Mouse (Mus musculus): ENCODE measurements at regions not wholly inside any gene's neighbourhood (a gene's known extent, or its start where the extent isn't known, plus 50 kb on each side); places are given as distances from the start of the nearest gene placed in this dataset.
A peak's percentile ranks its signal among the peaks of the same experiment; 100 is the strongest.

DNA sequence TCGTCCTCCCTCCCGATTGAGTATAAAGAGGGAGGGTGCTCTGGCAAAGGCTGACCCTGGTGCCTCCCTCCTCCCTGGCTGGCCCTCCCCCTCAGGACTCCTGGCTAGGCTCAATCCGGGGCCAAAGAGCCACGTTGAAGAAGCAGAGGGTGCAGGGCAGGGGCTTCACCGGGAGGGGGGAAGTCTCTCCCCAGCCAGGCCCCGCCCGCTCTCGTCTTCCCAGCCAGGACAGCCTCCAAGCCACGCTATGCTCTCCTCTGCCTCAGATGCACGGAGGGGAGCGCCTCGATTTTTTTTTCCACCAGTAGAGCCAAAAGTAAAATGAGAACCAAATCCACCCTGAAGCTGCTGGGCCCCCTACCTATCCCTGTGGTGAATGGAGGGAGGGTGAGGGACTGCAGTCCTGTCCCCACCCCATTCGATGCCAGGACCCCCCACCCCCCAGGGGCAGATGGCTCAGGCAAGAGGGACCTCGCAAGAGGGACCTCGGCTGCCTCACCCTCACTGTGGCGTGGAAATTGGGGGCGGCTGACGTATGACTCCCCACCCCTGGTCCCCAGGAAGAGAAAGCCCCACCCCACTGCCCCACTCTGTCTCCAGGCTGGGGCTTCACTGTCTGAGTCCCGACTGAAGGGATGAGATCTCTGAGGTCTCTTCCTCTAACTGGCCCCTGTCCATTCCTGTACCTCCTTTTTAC is 53.2 kb upstream of the Col1a1 start:
- H3K27ac ChIP-seq (ENCODE audit: insufficient read depth, low read length), result no peak overlapping the region
- no peaks in the 10 kb centered on the region for H3K4me1 ChIP-seq (ENCODE audit: control insufficient read depth, insufficient read depth, low read length)
- no peak overlapping the region for H3K9ac ChIP-seq (ENCODE audit: low read depth, poor library complexity, severe bottlenecking)
- no peaks in the 10 kb centered on the region for H3K9me3 ChIP-seq (replicated peaks; ENCODE audit: control insufficient read depth, insufficient read depth, low read length, poor library complexity, severe bottlenecking)
- TF ChIP-seq CTCF (IDR thresholded peaks at IDR 0.05; ENCODE audit: low read depth, low read length) (no peak), POLR2A (IDR thresholded peaks at IDR 0.05; ENCODE audit: insufficient read depth, low read length) (no peak), EP300 (IDR thresholded peaks at IDR 0.05; ENCODE audit: insufficient read depth, low read depth, low read length) (no peak)
- H3K27me3 ChIP-seq (ENCODE audit: control insufficient read depth, insufficient read depth, low read length, poor library complexity, severe bottlenecking), result 0 out of 2 replicates have a peak, but pooled peaks cover 1% of the 10 kb centered on the region
- no peak overlapping the region for H3K4me3 ChIP-seq (ENCODE audit: low read depth, low read length)
- H3K36me3 ChIP-seq (ENCODE audit: control insufficient read depth, insufficient read depth, low read length, poor library complexity, severe bottlenecking), result no peaks in the 10 kb centered on the region

DNA sequence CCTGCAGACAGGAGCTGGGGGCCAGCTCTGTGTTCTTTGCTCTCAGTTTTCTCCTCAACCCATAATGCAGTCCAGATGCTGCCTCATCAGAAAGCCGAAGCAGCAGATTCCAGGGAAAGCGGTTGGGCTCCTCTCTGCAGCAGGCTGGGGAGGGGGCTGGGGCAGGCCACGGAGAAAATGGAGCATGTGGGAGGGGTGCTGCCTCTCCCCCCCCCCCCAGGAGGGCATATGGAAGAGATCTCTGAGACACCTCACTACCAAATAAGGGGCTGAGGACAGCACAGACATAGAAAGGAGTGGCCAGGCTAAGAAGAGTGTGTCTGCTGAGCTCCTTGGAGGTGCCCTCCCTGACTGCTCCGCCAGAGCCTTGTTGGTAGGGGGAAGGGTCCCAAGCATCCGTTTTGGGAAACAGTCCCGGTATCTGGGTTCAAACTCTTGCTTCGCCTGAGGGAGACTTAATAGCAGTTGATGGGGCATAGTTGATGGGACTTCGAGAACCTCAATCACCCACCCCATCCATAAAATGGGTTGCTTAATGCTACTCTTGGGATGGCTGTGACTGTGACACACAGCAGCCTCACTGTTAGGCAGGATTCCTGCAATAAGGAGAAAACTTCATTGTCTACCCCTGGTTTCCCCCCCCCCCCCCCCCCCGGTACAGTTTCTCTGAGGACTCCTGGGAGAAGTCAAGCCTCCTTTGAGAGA is 53.9 kb upstream of the Col1a1 start:
- Histone ChIP-seq H3K27me3 (ENCODE audit: control insufficient read depth, insufficient read depth, low read length, poor library complexity, severe bottlenecking) (0 out of 2 replicates have a peak, but pooled peaks cover 1% of the 10 kb centered on the region), H3K4me3 (ENCODE audit: low read depth, low read length) (no peak overlapping the region), H3K9ac (ENCODE audit: low read depth, poor library complexity, severe bottlenecking) (no peak overlapping the region), H3K9me3 (replicated peaks; ENCODE audit: control insufficient read depth, insufficient read depth, low read length, poor library complexity, severe bottlenecking) (no peaks in the 10 kb centered on the region), H3K27ac (ENCODE audit: insufficient read depth, low read length) (no peak overlapping the region), H3K4me1 (ENCODE audit: control insufficient read depth, insufficient read depth, low read length) (no peaks in the 10 kb centered on the region), H3K36me3 (ENCODE audit: control insufficient read depth, insufficient read depth, low read length, poor library complexity, severe bottlenecking) (no peaks in the 10 kb centered on the region)
- no peak for TF ChIP-seq CTCF (IDR thresholded peaks at IDR 0.05; ENCODE audit: low read depth, low read length)
- no peak for TF ChIP-seq EP300 (IDR thresholded peaks at IDR 0.05; ENCODE audit: insufficient read depth, low read depth, low read length)
- TF ChIP-seq POLR2A (IDR thresholded peaks at IDR 0.05; ENCODE audit: insufficient read depth, low read length), result no peak

DNA sequence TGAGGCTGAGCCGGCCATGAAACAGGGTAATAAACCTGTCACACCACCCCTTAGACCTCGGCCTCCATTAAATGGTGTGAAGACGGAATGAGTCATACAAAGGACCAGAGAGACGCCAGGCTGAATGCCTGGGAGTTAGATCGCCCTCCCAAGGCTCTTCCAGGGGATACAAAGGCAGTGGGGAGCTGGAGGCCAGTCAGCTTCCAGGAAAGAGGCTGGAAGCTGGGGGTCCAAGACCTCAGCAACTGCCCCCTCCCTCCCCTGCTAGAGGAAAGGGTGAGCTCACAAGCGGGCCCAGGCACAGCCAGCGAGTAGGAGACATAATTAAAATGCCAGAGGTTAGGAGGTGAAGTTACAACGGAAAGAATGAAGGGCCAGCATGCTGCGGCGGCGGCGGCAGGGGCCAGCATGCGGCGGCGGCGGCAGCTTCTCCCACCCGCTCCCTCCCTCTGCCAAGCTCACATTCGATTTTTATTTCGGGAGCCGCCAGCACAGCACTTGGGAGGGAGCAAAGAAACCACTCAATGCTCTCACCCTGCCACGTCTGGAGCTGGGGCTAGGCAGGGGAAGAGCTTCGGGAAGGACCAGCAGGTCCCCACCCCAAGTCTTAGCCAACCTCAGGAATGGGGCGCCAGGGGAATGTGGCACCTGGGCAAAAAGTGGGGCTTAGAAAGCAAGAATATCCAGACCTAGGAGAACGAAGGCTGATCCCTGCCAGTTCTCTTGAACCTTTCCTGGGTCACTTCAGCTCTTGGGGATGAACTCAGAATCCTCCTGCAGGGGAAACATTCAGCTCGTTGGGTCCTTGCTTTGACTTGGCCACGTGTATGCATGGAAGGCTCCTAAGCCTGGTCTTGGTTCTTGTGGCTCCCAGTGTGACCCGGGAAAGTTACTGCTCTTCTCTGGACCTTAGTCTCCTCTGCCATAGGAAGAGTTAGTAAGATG is 54.9 kb upstream of the Col1a1 start:
- H3K27me3 ChIP-seq (ENCODE audit: control insufficient read depth, insufficient read depth, low read length, poor library complexity, severe bottlenecking), result 0 out of 2 replicates have a peak, but pooled peaks cover 1% of the 10 kb centered on the region
- H3K9me3 ChIP-seq (replicated peaks; ENCODE audit: control insufficient read depth, insufficient read depth, low read length, poor library complexity, severe bottlenecking), result no peaks in the 10 kb centered on the region
- TF ChIP-seq EP300 (IDR thresholded peaks at IDR 0.05; ENCODE audit: insufficient read depth, low read depth, low read length) (no peak), POLR2A (IDR thresholded peaks at IDR 0.05; ENCODE audit: insufficient read depth, low read length) (no peak), CTCF (IDR thresholded peaks at IDR 0.05; ENCODE audit: low read depth, low read length) (no peak)
- no peak overlapping the region for H3K27ac ChIP-seq (ENCODE audit: insufficient read depth, low read length)
- no peaks in the 10 kb centered on the region for H3K36me3 ChIP-seq (ENCODE audit: control insufficient read depth, insufficient read depth, low read length, poor library complexity, severe bottlenecking)
- H3K9ac ChIP-seq (ENCODE audit: low read depth, poor library complexity, severe bottlenecking), result 0 out of 2 replicates have a peak overlapping the region, but pooled peaks have one; percentile 33
- H3K4me3 ChIP-seq (ENCODE audit: low read depth, low read length), result 0 out of 2 replicates have a peak overlapping the region, but pooled peaks have one; percentile 10
- H3K4me1 ChIP-seq (ENCODE audit: control insufficient read depth, insufficient read depth, low read length), result no peaks in the 10 kb centered on the region

DNA sequence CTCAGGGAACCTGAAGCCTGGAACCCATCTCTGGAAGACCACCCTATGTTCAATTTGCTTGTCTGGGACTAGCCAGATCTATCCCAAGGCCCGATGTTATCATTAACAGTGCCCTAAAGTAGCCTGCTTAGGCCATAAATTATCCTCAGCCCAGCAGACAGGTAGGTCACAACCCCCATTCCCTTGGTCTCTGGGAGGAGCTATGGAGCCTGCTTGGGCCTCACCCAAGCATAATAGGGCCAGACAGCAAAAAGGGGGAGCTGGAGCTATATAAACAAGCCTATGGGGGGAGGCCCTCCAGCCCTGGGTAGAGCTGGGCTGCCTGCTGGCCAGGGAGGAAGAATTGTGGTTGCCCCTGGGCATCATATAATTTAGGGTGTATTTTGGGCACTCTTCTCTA is 59.3 kb upstream of the Col1a1 start:
- no peaks in the 10 kb centered on the region for H3K4me1 ChIP-seq (ENCODE audit: control insufficient read depth, insufficient read depth, low read length)
- H3K4me3 ChIP-seq (ENCODE audit: low read depth, low read length), result no peak overlapping the region
- no peak overlapping the region for H3K27ac ChIP-seq (ENCODE audit: insufficient read depth, low read length)
- H3K9me3 ChIP-seq (replicated peaks; ENCODE audit: control insufficient read depth, insufficient read depth, low read length, poor library complexity, severe bottlenecking), result no peaks in the 10 kb centered on the region
- H3K36me3 ChIP-seq (ENCODE audit: control insufficient read depth, insufficient read depth, low read length, poor library complexity, severe bottlenecking), result no peaks in the 10 kb centered on the region
- 0 out of 2 replicates have a peak, but pooled peaks cover 1% of the 10 kb centered on the region for H3K27me3 ChIP-seq (ENCODE audit: control insufficient read depth, insufficient read depth, low read length, poor library complexity, severe bottlenecking)
- no peak overlapping the region for H3K9ac ChIP-seq (ENCODE audit: low read depth, poor library complexity, severe bottlenecking)
- no peak for TF ChIP-seq CTCF (IDR thresholded peaks at IDR 0.05; ENCODE audit: low read depth, low read length)
- no peak for TF ChIP-seq EP300 (IDR thresholded peaks at IDR 0.05; ENCODE audit: insufficient read depth, low read depth, low read length)
- TF ChIP-seq POLR2A (IDR thresholded peaks at IDR 0.05; ENCODE audit: insufficient read depth, low read length), result no peak

DNA sequence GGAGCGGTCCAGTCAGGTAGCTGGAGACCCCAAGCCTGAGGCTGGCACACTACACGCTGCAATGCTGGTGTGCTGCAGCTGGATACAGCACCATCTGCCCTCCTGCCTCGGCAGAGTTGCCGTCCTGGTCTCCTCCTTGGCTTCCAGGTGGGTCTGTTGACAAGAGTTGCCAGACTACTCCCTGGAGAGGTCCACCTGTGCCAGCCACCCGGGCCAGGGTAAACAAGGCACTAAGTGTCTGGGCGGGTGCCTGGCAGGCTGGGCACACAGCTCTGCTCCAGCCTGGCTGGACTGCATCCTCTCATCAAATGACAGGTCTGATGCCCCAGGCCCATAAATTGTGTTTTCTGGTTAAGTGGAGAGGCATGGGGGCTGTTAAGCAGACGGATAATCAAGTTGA is 61.0 kb upstream of the Col1a1 start:
- no peaks in the 10 kb centered on the region for H3K36me3 ChIP-seq (ENCODE audit: control insufficient read depth, insufficient read depth, low read length, poor library complexity, severe bottlenecking)
- H3K4me1 ChIP-seq (ENCODE audit: control insufficient read depth, insufficient read depth, low read length), result no peaks in the 10 kb centered on the region
- H3K4me3 ChIP-seq (ENCODE audit: low read depth, low read length), result peak overlapping the region; percentile 4; the same call in 1 of the 2 replicates
- H3K27me3 ChIP-seq (ENCODE audit: control insufficient read depth, insufficient read depth, low read length, poor library complexity, severe bottlenecking), result no peaks in the 10 kb centered on the region
- no peak overlapping the region for H3K9ac ChIP-seq (ENCODE audit: low read depth, poor library complexity, severe bottlenecking)
- no peak overlapping the region for H3K27ac ChIP-seq (ENCODE audit: insufficient read depth, low read length)
- TF ChIP-seq POLR2A (IDR thresholded peaks at IDR 0.05; ENCODE audit: insufficient read depth, low read length), result no peak
- no peak for TF ChIP-seq EP300 (IDR thresholded peaks at IDR 0.05; ENCODE audit: insufficient read depth, low read depth, low read length)
- no peak for TF ChIP-seq CTCF (IDR thresholded peaks at IDR 0.05; ENCODE audit: low read depth, low read length)
- no peaks in the 10 kb centered on the region for H3K9me3 ChIP-seq (replicated peaks; ENCODE audit: control insufficient read depth, insufficient read depth, low read length, poor library complexity, severe bottlenecking)

Measured in ES-Bruce4 (cell line).